Mouse (Mus musculus) Patski (cell line): ENCODE results near the gene Chmp4b. TPM values are rescaled to one million over a fixed set of nuclear protein-coding genes. Genes with fewer than 3 reads are reported as not detected.

ENCODE experiments used
- ATAC-seq: fragments of 100-300 bp; one replicate; pipeline ENCODE4 v1.8.0; 2021
- CTCF ChIA-PET: fragments of 350-600 bp; sonication (Branson Sonifier 250); formaldehyde crosslinking; loops from one replicate; lab custom pipeline; 2022; ENCODE audit warnings: inconsistent platforms; lab: Charles Lee
- POLR2A ChIA-PET: fragments of 350-600 bp; sonication (Branson Sonifier 250); formaldehyde crosslinking; loops from one replicate; lab custom pipeline; 2022; ENCODE audit warnings: antibody characterized with exemption, inconsistent platforms; lab: Charles Lee
- DNase-seq: peaks from one replicate; pipeline ENCODE4 v3.0.0-alpha.2; 2011; ENCODE audit warnings: low read depth, low spot score
- H3K27me3 ChIP-seq: fragments of 371-371 bp; one replicate; pipeline ENCODE4 v1.5.1; 2021
- CTCF ChIP-seq: fragments of 100-300 bp; IDR thresholded peaks from one replicate; pipeline ENCODE4 v1.5.1; 2021
- in situ Hi-C: fragments of 300-500 bp; cut with MboI; formaldehyde crosslinking; loops from 3 replicates; pipeline ENCODE4 v1.11.1; 2018; ENCODE audit warnings: low pct_unique_long_range_greater_than_20kb, mixed read lengths
- polyA plus RNA-seq: library from polyadenylated mRNA; unstranded; gene quantifications from one replicate; pipeline ENCODE4 v1.2.3, GENCODE M21; 2021

Gene Chmp4b
- polyA plus RNA-seq, 1 experiment from 2014 or later = 239 TPM

GRCm38 (mm10) chr2:154617061-154617460, 34.4 kb upstream of the Chmp4b start:
- in situ Hi-C loops = no loop called here
- no peak for DNase-seq
- ChIA-PET POLR2A (no interaction called here), CTCF (no interaction called here)
- no peak for ATAC-seq
- TF ChIP-seq CTCF = no peak
- H3K27me3 ChIP-seq = no peaks in the 10 kb centered on the region

- ChIA-PET POLR2A (no interaction called here), CTCF (no interaction called here)
- in situ Hi-C loops = no loop called here
- DNase-seq (no peak), ATAC-seq (no peak)
- TF ChIP-seq CTCF = no peak
- no peaks in the 10 kb centered on the region for H3K27me3 ChIP-seq
Observed at GRCm38 (mm10) chr2:154621684-154622083, 29.8 kb upstream of the Chmp4b start.

GRCm38 (mm10) chr2:154624137-154624536, 27.4 kb upstream of the Chmp4b start:
- no peak for TF ChIP-seq CTCF
- in situ Hi-C loops = no loop called here
- no peaks in the 10 kb centered on the region for H3K27me3 ChIP-seq
- CTCF ChIA-PET = no interaction called here
- no peak for DNase-seq
- no peak for ATAC-seq
- POLR2A ChIA-PET = no interaction called here

GRCm38 (mm10) chr2:154630531-154630930, 21.0 kb upstream of the Chmp4b start:
- TF ChIP-seq CTCF = no peak
- H3K27me3 ChIP-seq = no peaks in the 10 kb centered on the region
- in situ Hi-C loops = no loop called here
- POLR2A ChIA-PET = no interaction called here
- DNase-seq (no peak), ATAC-seq (no peak)
- CTCF ChIA-PET = interaction anchor here (1.0 kb wide), 1 partner anchor 73 kb away, joined by 3 read pairs; no protein-coding TSS in a partner anchor

GRCm38 (mm10) chr2:154632203-154632780, 19.2 kb upstream of the Chmp4b start:
- no peak for TF ChIP-seq CTCF
- H3K27me3 ChIP-seq = no peaks in the 10 kb centered on the region
- POLR2A ChIA-PET = no interaction called here
- in situ Hi-C loops = no loop called here
- no peak for DNase-seq
- ATAC-seq = no peak
- CTCF ChIA-PET = interaction anchor here (1.7 kb wide), 1 partner anchor 13 kb away, joined by 3 read pairs; no protein-coding TSS in a partner anchor

- in situ Hi-C loops = no loop called here
- TF ChIP-seq CTCF = no peak
- H3K27me3 ChIP-seq = no peaks in the 10 kb centered on the region
- DNase-seq (no peak), ATAC-seq (no peak)
- POLR2A ChIA-PET = no interaction called here
- CTCF ChIA-PET = no interaction called here
Observed at GRCm38 (mm10) chr2:154633039-154633742, 18.3 kb upstream of the Chmp4b start.

- in situ Hi-C loops = no loop called here
Observed at GRCm38 (mm10) chr2:154633876-154634644, 17.4 kb upstream of the Chmp4b start.

GRCm38 (mm10) chr2:154635826-154636225, 15.7 kb upstream of the Chmp4b start:
- DNase-seq (no peak), ATAC-seq (no peak)
- in situ Hi-C loops = no loop called here
- ChIA-PET CTCF (no interaction called here), POLR2A (no interaction called here)
- no peak for TF ChIP-seq CTCF
- H3K27me3 ChIP-seq = no peaks in the 10 kb centered on the region

More at GRCm38 (mm10) chr2:154633876-154634644, 17.4 kb upstream of the Chmp4b start:
- ChIA-PET CTCF (no interaction called here), POLR2A (no interaction called here)
- DNase-seq = no peak
- no peak for TF ChIP-seq CTCF
- no peaks in the 10 kb centered on the region for H3K27me3 ChIP-seq
- no peak for ATAC-seq

GRCm38 (mm10) chr2:154638521-154638920, 13.0 kb upstream of the Chmp4b start:
- TF ChIP-seq CTCF = no peak
- DNase-seq (no peak), ATAC-seq (no peak)
- POLR2A ChIA-PET = no interaction called here
- H3K27me3 ChIP-seq = no peaks in the 10 kb centered on the region
- in situ Hi-C loops = no loop called here
- CTCF ChIA-PET = no interaction called here

GRCm38 (mm10) chr2:154639115-154639514, 12.4 kb upstream of the Chmp4b start:
- CTCF ChIA-PET = interaction anchor here (1.2 kb wide), 1 partner anchor 10 kb away, joined by 4 read pairs; no protein-coding TSS in a partner anchor
- H3K27me3 ChIP-seq = no peaks in the 10 kb centered on the region
- POLR2A ChIA-PET = no interaction called here
- DNase-seq = no peak
- in situ Hi-C loops = no loop called here
- no peak for ATAC-seq
- no peak for TF ChIP-seq CTCF

GRCm38 (mm10) chr2:154641176-154641575, 10.3 kb upstream of the Chmp4b start:
- no peak for TF ChIP-seq CTCF
- DNase-seq (no peak), ATAC-seq (no peak)
- ChIA-PET POLR2A (no interaction called here), CTCF (no interaction called here)
- in situ Hi-C loops = no loop called here
- H3K27me3 ChIP-seq = no peaks in the 10 kb centered on the region
